Mouse (Mus musculus) 3T3-L1 (cell line): ENCODE measurements at regions not wholly inside any gene's neighbourhood (a gene's known extent, or its start where the extent isn't known, plus 50 kb on each side); places are given as distances from the start of the nearest gene placed in this dataset.
"Not testable (repeated sequence)": the region's sequence is repeated elsewhere in the genome, so short reads cannot be mapped to it uniquely, and the experiment has no call there.

Source experiments
- DNase-seq: peaks from one replicate; pipeline ENCODE4 v3.0.0-alpha.2; 2015; ENCODE audit warnings: low read depth, low spot score

DNA sequence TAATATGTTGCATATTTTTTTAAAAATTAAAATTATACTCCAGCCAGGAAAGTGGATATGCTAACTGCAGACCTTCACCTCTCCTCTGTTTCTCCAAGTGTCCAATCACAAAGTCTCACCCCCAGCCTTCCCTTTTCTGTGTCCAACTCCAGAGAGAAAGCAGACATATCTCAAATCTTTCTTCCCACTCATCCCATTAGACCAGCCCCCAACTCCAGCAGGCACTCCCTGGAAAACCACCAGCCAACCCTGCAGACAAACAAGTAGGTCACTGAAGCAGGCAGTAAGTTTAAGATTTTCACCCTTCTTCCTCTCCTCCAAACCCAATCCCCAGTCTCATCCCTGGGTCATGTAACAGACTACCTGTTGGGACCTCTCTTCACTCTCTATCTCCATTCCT is 94.2 kb upstream of the Ptgfr start:
- peak; percentile 68 for DNase-seq

DNA sequence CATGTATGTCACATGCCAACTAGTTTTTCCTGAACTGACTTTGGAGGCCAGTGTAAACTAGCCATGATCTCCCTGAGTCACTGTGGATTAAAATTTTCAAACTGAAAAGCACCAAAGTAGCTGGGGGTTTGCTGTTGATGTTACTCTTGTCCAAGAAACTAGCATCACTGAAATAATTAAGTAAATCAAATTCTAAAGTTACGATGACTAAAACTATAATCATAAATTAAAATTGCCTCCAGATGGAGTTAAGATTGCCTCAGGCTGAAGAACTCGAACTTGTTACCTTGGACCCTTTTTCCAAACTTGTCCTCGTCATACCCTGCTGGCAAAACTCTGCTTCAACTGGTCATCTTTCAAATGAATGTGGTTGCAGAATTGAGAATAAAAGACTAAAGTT is 93.7 kb upstream of the Ptgfr start:
- DNase-seq, result peak; percentile 85

DNA sequence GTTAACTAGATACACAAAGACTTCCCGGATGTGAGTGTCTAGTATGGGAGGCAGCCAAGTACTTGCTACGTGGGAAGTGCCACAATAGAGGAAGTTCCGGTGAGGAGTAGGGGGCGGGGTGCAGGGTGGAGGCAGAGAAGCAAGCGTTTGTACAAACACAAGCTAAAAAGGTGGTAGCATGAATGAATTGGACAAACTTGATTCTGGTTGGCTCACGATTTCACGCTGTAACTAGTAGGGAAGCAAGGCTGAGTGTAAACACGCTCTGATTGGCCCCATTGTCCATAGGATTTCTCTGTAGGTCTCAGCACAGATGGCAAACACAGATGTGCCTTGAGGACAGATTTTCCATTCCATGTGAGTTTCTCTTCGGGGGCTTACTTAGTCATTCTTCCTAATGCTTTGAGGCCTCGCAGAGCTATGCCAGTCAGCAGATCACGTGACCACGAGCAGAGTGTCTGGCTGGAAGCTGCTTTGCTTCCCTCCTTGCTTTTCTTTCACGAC is 76.6 kb upstream of the Ptgfr start:
- DNase-seq, result peak; percentile 50

DNA sequence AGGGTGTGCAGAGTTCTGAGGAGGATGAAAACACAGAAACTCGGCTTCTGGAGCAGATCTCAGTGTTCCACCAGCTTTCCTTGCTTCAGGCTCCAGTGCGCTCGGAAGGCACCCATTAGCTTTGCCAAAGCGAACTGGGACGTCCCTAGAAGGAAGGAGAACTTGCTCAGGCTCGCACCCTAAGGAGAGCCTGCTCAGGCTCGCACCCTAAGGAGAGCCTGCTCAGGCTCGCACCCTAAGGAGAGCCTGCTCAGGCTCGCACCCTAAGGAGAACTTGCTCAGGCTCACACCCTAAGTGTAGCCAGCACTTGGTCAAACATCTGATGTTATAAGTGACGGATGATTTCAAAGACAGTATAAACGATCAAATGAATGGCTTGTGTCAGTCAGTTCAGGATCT is 74.9 kb upstream of the Ptgfr start:
- DNase-seq, result not testable (repeated sequence)

DNA sequence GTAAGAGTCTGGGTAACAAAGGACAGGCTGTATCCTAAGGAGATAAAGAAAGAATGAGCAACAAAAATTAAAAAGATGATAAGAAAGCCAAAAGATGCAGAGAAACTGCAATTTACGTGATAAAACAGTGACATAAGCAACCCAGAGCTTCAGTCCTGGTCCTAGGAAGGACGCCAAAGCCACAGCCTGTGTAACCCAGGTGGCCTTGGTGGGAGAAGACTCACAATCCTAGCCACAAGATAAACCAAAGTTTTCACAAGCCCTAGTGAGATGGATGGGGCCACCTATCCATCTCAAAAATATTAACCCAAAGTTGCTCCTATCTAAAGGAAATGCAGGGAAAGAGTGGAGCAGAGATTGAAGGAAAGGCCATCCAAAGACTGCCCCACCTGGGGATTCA is 73.4 kb upstream of the Ptgfr start:
- DNase-seq, result peak; percentile 46

DNA sequence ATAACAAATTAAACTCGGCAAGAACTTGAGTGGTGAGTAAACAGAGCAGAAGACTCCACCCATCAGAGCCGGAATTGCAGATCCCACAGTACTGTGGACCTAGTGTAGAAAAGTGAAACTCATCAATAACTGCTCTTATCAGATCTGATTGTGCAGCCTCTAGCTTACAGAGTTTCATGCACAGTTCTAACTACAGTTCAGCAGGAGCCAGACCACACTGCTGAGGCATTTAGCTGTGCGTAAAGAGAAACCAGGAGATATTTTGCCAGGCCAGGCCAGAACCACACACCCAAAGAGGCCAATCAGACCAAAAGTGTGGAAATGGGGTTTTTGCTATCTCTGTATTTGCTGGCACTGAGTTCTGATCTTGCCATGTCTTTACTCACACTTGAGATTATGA is 71.9 kb upstream of the Ptgfr start:
- peak; percentile 74 for DNase-seq

DNA sequence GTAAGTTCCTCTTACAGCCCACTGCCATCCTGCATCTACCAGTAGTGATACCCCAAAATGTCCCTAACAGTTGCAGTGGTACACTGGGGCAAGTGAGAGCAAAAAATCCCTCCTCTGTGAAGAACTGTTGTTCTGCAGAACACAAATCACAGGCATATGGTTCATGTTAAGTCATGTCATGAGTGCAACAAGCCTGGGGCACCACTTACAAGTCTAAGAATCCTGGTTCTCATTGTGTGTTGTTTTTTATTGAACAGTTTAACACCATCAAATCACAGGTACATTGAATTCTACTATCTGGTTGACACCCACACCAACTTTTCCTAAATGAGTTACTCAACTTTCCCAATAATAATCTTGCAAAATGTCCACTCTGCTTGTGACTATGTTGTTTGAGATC is 71.5 kb upstream of the Ptgfr start:
- DNase-seq, result peak; percentile 55

DNA sequence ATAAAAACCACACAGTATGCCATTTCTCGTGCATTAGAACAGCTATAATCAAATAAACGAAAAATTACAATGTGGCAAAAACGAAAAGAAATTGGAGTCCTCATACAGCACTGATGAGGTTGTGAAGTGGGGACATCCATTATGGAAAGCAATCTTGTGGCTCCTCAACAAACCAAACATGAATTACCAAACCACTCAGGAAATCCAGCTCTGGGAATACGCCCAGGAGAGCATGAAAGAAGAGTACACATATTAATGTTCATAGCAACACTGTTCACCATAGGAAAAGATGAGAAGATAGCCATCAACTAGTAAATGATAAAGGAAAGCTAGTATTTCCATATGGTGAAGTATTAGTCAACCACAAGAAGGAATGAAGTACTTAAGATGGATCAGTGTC is 68.3 kb upstream of the Ptgfr start:
- DNase-seq, result no peak

DNA sequence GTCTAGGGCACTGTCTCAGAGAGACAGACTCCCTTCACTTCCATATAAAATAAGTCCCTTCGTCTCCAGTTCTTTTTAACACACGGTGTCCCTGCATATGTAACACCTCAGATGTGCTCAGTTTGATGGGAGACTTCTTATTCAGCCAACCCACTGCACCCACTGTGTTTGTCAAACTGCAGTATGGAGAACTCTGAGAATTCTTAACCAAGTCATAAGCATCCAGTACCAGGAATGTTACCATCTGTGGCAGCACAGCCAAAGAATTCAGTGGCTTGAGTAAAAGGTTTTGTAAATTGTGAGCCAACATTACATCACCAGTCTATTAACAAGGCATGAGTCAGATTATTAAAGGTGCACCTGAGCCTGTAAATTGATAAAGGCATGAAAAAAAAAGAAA is 65.7 kb upstream of the Ptgfr start:
- peak; percentile 63 for DNase-seq

DNA sequence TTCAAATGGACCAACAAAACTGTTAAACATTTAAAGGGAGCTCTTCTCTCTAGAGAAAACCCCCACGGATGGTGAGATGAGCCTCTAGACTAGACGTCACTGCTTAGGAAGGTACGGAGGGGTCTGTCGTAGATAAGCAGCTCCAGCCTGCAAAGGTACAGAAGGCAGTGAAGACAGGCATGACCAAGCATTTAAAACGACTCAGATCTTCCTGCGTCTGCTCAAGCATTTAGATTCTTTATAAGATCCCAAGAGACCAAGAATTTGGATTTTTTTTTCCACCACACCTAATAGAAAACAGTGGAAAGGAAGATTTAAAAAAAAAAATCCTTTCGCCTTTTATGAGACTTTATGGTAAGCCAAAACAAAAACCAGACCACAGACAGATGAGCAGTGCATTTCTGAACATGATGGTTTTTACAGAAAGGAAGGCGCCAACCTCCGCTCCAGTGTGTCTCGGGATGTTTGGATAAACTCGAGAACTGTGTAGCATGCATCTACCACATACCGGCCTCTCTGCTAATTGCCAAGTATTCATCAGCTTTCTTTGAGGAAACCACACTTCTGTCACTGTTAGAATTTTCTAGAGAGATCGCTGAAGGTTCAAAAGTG is 64.9 kb upstream of the Ptgfr start:
- peak; percentile 60 for DNase-seq

DNA sequence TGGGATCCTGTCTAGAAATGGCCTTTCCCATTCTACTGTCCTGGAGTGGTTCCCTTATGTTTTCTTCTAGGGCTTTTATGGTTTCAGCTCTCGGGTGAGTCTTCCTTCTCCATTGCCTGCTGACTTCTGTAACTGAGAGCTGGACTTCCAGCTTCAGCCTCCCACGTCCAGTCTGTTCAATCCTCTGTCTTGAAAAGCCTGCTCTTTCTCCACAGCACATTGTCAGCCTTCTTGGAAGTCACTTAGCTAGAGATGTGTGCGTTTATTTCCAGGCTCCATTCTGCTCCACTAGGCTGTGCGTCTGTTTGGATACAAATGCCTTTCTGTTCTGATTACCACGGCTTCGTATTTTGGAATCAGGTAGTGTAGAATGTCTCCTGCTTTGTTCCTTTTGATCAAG is 62.2 kb upstream of the Ptgfr start:
- no peak for DNase-seq

DNA sequence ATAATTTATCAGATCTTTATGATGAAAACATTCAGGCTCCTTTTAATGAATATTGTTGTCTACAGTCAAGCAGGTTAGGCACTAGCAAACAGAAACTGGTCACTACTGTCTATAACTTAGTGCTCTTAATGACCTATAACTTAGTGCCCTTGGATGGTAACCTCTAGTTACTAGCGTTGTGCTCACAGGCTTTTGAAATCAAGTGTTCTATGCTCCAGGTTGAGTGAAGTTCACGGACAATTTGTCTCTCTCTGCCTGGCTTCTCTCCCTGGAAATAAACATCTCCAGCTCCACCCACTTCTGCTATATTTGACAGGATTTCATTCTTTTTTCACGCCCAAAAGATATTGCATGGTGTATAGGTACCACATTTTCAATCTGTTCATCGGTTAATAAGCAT is 61.7 kb upstream of the Ptgfr start:
- no peak for DNase-seq

DNA sequence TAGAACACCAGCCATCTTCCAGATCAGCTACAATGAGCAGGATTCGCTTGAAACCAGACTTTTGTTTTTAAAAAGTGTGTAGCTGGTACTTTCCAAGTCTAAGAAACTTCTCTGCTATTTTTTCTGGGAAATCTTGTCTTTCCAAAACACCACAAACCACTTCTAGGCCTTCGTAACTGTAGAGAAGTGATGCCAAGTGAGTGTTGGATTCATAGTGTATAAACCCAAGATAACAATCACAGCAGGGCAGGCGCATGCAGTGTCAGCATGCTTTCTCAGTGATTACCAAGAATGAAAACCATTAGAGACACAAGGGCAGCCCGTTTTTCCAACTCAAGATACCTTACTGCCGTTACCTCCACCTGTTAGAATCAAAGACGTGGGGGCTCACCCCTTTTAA is 58.9 kb upstream of the Ptgfr start:
- DNase-seq, result no peak

DNA sequence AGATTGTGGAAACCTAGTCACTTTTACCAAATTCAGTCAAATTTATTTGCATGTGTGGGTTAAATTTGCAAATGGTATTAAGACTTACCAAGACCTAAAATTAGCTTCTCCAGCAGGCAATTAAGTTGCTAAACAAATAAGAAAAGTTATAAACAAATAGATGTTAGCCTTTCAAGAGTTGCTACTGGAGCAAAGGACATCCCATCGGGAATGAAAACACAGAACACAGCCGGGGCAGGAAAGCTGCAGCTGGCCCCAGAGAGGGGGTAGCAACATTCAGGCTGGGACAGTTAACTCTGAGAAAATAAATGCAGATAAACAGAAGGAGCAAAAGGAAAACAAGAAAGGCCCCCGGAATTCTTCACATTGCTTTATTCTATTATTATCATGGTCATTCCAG is 57.3 kb upstream of the Ptgfr start:
- DNase-seq, result no peak

DNA sequence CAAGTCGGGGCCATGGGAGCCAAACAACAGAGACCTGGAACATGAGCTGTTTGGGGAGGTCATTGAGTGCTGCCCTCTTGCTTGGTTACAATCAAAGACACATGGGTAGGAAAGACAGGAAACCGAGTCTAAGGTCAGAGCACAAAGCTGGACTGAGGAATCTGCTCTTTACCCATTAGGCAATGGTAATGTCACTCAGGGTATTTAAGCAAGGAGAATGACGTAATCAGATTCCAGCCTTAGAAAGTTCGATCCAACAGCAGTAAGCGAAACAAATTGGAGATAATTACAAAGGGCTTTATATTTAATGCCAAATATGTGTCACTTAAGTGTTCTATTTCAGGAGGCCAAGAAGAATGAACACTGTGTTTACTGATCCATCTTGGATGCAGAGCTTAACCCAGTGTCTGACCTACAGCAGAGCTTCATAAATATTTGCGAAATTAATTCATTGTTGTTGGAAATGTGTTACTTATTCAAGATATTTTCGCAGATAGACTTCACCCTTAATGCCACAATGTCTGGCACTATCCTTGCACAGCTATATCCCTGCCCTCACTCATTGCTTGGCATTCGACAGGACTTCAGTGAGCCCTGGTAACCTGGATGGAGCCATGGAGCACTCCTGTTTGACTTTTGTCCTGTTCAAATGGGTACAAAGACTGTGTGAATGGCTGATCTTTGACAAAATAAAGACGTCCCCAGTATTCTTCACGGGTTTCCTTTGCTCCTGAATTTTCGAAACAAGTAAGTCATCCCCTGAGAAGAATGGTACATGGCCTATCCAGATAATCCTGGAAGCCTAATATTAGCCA is 56.2 kb upstream of the Ptgfr start:
- peak; percentile 78 for DNase-seq

DNA sequence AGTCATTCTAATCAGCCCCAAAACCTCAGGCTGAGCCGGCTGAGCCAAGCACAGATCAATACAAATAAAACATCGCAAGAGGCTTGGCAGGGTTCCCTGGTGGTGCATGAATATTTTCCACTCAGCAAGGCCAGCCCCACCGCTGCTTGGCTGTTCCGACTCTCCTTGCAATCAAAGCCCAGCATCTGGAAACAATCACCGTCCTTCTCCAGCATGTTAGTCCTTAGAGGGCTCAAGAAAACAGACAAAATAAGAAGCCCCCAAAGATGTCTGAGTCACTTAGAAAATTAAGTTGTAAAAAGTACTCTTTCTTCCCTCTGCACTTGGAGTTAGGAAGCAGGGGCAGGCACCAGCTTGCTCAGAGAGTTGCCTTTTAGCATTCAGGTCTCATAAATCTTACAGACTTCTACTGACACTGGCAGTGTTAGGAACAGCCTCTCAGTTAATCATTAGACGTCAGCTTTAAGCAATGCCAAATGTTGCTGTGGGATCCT is 54.4 kb upstream of the Ptgfr start:
- peak; percentile 100 for DNase-seq

DNA sequence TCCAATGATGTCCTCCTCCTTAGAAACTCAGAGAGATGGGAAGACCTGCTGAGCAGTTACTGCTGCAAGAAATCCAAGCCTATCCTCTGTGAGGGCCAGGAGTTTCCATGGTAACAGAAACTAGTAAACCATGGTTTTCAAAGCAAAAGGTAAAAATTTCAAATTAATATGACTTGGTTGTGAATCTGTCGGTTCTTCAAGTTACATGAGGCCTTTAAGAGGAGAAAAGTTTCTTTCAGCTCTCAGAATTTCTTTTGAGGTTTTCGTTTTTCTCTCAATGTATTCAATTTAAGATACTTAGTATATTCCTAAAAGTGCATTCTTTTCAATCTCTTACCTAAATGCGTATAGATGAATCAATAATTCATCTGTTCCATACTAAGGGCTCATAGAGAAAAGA is 53.9 kb upstream of the Ptgfr start:
- DNase-seq, result peak; percentile 61

DNA sequence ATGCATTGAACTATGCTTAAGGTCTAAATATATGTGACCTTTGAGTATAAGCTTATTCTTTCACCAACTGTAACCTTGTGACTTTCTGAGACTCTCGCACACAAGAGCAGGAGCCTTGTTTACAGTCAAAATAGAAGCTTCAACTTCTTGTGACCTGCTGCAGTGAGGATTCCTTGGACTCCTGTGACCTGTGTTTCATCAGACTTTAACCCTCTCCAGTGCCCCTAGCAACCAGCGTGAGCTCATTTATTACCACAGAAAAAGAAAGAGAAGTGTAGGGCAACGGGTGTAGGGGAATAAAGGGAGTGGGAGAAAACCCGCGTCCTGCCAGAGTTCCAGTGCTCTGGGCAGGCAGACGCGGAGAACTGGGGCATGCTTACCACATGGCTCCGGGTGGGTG is 52.3 kb upstream of the Ptgfr start:
- DNase-seq, result no peak
